Mouse (Mus musculus) splenic B cell, adult 2 months (primary cell): ENCODE measurements at regions not wholly inside any gene's neighbourhood (a gene's known extent, or its start where the extent isn't known, plus 50 kb on each side); places are given as distances from the start of the nearest gene placed in this dataset.

Source experiments
- DNase-seq: peaks from one replicate; pipeline ENCODE4 v3.0.0-alpha.2; 2011; ENCODE audit warnings: low read depth, low spot score
- H3K27me3 ChIP-seq: 2 replicates; pipeline ENCODE4 v1.6.1; 2012; ENCODE audit warnings: mild to moderate bottlenecking, low read length, moderate library complexity, mixed read lengths; ENCODE audit not compliant: control insufficient read depth, poor library complexity, insufficient read depth, severe bottlenecking
- H3K36me3 ChIP-seq: 2 replicates; pipeline ENCODE4 v1.6.1; 2012; ENCODE audit warnings: mild to moderate bottlenecking, low read length, moderate library complexity, mixed read lengths; ENCODE audit not compliant: control insufficient read depth, poor library complexity, insufficient read depth, severe bottlenecking

DNA sequence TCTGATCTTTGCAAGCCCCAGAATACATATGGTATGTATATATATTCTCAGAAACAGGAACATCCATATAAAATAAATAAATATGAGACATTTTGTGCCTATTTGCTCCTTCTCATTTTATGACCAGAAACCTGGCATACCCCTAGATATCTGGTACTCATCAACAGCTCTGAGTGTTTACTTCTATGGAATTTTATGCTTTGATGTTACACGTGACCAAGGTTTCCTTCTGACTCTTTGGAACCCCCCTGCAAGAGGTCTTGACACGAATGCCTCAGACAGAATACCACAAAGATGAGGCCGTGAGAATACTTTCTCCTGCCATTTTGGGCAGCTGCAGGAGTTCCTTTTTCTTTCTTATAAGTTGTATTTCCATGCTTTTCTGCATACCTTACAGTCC is 85.3 kb upstream of the P2ry1 start:
- Histone ChIP-seq H3K36me3 (no peaks in the 10 kb centered on the region), H3K27me3 (no peaks in the 10 kb centered on the region)
- no peak for DNase-seq

DNA sequence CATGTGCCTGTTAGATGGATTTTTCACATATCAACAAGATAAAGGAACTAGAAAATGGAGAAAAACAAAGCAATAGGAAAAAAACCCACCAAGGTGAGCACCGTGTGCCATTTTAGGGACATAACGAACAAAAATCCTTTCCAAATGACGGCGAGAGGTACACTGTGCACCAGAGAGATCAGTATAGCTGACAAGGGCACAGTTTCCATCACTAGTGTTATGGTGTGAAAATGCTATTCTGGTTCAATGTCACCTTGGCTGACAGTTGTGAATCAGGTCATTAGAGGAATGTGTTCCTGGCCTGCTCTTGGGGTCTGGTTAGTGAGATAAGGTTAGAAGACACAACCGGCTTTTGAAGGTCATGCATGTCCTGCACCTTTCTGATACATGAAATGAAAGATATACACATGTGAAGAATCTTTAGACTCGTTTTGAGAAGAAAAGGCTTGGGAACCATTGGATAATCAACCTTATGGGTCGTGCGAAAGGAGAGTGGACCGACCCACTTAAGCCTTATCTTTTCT is 76.5 kb upstream of the P2ry1 start:
- no peaks in the 10 kb centered on the region for H3K36me3 ChIP-seq
- DNase-seq = no peak
- no peaks in the 10 kb centered on the region for H3K27me3 ChIP-seq

- Histone ChIP-seq H3K36me3 (no peaks in the 10 kb centered on the region), H3K27me3 (no peaks in the 10 kb centered on the region)
- DNase-seq = no peak
Observed at GRCm38 (mm10) chr3:60928910-60929309, 73.7 kb upstream of the P2ry1 start.

- Histone ChIP-seq H3K36me3 (no peaks in the 10 kb centered on the region), H3K27me3 (no peaks in the 10 kb centered on the region)
- no peak for DNase-seq
Observed at GRCm38 (mm10) chr3:60934492-60934891, 68.1 kb upstream of the P2ry1 start.

- no peak for DNase-seq
- H3K36me3 ChIP-seq = no peaks in the 10 kb centered on the region
Observed at GRCm38 (mm10) chr3:60941451-60941850, 61.1 kb upstream of the P2ry1 start.

DNA sequence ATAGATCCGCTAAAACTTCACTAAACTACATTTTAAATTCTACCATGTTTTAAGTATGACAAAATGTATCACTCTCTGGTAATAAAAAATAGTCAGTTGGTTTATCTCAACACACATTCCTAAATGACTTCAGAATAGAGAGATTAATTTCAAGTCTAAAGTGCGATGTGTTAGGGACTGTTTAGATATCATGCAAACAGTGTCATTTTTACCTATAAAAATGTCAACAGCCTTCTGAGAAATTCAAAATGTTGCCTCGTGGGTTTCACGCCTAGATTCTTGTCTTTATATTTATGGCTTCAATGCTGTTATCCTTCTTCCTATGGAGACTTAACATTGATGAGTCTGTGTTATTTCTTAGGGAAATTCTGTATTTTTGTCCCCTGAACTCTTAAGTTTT is 53.7 kb upstream of the P2ry1 start:
- no peaks in the 10 kb centered on the region for H3K36me3 ChIP-seq
- H3K27me3 ChIP-seq = no peaks in the 10 kb centered on the region

More at GRCm38 (mm10) chr3:60941451-60941850, 61.1 kb upstream of the P2ry1 start:
- H3K27me3 ChIP-seq = no peaks in the 10 kb centered on the region

More for the DNA sequence above, 53.7 kb upstream of the P2ry1 start:
- DNase-seq = no peak
